Mouse (Mus musculus) urinary bladder, postnatal 25 days (tissue): ENCODE data around the gene Dusp13.

Source experiments
- DNase-seq: peaks from one replicate; pipeline ENCODE4 v3.0.0; 2022; ENCODE audit warnings: low spot score

Gene Dusp13

DNA sequence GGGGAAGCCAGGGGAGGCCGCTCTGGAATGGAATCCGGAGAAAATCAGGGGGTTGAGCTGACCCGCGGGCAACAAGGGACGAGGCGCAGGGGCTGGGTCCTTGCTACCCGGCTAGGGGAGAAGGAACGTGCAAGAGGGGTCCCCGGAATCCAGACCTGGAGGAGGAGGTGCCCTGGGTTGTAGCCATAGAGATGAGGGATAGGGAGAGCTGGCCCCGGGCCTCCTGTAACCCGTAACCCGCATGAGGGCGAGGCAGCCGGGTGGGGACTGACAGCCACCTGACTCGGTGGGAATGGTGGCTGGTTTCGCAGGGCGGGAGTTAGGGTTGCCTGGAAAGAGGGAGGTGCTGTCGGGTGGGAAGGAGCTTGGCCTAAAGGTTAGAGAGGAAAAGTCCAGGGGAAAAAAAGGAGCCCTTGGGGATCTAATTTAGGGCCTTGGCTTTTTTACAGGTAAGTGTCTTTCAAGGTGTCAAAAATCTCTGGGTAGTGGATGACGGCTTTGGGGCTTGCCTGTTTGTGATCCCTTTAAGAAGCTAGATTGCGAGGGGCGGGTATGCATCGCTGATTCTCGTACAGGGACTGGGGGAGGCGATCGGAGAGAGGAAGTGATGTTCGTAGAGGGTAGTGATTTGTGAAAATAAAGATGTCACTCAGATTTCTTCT lies at the start of gene Dusp13:
Dusp13 (minus strand) TSS at position 301 of the 662 bp plus-strand sequence.
- peak; percentile 43 for DNase-seq

- no peak for DNase-seq
Measured at GRCm38 (mm10) chr14:21800641-21801040, 49.7 kb upstream of the Dusp13 start.

- DNase-seq, result no peak
Measured at GRCm38 (mm10) chr14:21792250-21792649, 41.3 kb upstream of the Dusp13 start.

DNA sequence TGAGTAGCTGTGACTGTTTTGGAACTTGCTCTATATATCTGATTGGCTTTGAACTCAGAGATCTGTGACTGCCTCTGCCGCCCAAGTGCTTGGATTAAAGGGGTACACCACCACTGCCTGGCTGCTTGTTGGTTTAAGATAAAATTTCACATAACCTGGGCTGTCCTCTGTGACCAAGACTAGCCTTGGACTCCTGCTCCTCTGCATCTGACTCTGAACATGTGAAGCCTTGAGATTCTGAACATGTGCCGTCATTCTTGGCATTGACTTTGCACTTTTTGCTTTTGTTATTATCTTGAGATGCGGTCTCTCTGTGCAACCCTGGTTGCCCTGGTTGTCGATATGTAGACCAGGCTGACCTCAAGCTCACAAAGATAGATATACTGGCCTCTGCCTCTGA lies 40.7 kb upstream of the Dusp13 start:
- DNase-seq, result no peak

DNA sequence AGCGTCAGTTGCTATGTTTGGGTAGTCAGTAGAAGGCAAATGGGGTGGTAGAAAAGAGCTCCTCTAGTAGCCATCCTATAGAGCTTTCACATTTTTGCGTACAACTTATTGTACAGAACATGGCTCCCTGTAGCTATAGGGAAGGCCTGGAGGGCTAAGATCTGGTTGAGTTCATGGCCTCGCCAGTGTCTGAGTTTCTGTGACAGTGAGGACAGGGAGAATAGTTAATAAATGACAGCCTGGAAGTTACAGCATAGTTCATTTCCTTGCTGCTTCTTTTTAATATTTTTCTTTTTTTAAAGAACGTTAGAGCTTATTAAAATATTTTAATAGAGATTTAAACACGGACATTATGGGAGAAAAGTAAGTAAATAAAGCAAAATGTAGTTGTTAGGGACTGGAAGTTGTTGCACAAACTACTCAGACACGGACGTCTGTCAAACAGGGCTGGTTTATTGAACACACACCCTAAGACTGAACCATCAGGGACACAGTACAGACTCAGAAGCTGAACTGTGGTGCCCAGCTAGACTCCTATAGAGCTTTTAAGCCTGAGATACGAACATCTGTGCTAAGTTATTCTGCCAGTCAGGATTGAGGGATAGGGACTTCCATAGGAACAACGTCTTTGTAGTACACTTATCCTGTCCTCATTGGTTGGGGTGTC lies 39.7 kb upstream of the Dusp13 start:
- DNase-seq, result no peak

GRCm38 (mm10) chr14:21788121-21788520 lies 37.1 kb upstream of the Dusp13 start:
- no peak for DNase-seq

GRCm38 (mm10) chr14:21787374-21787773 lies 36.4 kb upstream of the Dusp13 start:
- no peak for DNase-seq

- no peak for DNase-seq
Measured at GRCm38 (mm10) chr14:21786500-21786899, 35.5 kb upstream of the Dusp13 start.

DNA sequence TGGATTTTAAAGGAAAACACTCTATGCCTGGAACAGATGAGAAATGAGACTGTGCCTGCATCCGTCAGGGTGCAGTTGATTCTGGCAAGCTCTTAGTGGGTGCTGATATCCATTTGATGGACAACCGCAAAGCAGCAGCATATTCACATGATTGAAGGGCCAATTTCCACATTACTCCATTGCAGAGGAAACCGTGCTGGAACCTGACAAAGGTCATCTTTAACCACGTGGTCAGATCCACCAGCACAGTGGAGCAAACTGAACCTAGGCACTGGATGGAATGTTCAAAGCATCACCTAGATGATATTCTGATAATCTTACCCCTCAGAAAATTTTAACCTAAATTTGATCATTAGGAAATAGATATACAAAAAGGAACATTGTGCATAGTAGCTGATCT lies 25.2 kb upstream of the Dusp13 start:
- DNase-seq, result no peak

DNA sequence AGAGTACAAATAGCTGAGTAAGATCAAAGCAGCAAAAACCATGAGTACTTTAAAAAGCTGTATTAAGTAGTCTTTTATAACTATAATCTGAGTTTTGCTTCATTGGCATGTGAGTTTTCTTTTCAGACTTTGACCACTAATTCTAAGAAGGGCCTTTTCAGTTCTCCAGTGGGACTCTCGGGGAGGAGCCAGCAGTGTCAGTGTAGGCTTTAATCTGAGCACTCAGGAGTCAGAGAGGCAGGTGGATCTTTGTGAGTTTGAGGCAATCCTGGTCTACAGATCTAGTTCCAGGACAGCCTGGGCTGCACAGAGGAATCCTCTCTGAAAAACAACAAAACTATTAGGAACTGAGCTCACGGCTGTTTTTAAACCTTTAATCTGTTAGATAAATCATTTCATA lies 23.0 kb upstream of the Dusp13 start:
- DNase-seq, result no peak

- no peak for DNase-seq
Measured at GRCm38 (mm10) chr14:21772506-21773281, 21.7 kb upstream of the Dusp13 start.

- DNase-seq, result no peak
Measured at GRCm38 (mm10) chr14:21766398-21766958, 15.5 kb upstream of the Dusp13 start.

- DNase-seq, result no peak
Measured at GRCm38 (mm10) chr14:21765754-21766397, 14.9 kb upstream of the Dusp13 start.

DNA sequence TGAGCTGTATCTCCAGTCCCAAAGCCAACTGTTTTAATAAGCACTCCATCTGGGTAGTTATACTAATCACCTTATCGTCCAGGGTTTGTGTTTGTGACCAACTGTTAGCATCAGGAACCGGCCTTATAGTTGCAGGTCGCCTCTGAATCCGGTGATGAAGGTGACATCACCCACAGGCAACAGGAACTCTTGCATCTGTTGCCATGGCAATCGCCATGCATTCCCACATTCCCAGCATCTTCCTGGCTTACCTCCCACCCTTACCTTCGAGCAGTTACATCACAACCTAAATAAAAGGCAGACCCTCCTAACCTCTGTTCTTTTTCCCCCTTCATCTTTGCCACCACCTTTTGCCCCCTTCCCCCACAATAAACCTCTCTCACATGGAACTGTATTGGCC lies 13.7 kb upstream of the Dusp13 start:
- DNase-seq, result no peak

DNA sequence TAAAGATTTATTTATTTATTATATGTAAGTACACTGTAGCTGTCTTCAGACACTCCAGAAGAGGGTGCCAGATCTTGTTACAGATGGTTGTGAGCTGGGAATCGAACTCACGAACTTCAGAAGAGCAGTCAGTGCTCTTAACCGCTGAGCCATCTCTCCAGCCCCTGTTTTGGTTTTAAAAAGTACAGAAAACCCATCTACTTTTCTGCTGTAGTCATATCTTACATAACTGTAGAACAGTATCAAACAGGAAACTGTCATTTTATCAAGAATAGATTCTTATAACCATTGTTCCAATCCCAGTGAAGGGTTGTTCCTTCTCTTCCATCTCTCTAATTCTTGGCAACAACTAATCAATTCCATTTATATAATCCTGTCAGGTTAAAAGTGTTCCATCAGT lies 12.8 kb upstream of the Dusp13 start:
- no peak for DNase-seq

GRCm38 (mm10) chr14:21761560-21761959 lies 10.6 kb upstream of the Dusp13 start:
- DNase-seq, result no peak

DNA sequence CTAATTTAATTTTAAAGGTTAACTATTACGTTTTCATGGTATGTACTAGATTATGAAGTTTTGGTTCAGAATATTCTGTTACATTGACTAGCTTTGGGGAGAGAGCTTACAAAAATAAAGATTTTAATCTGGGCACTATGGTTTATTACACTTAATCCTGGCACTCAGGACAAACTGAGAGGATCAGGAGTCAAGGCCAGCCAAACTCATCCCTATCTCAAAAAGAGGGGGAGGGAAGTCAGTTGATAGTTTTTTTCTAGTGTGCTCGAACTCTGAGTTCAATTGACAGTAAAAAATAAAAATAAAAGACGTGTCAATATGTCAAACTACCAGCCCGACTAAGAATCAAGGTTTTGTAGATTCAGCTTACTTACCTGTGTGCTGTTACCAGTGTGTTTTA lies 2.4 kb upstream of the Dusp13 start:
- DNase-seq, result no peak

- no peak for DNase-seq
Measured at GRCm38 (mm10) chr14:21752411-21752810, 1.4 kb upstream of the Dusp13 start.

GRCm38 (mm10) chr14:21750008-21750880 lies 737 bp downstream of the Dusp13 start, which contains the start of gene Samd8:
TSS of gene Samd8 (plus strand) at chr14:21750531.
- DNase-seq, result peak; percentile 79

- DNase-seq, result peak; percentile 38
Measured at GRCm38 (mm10) chr14:21748142-21748870, 2.7 kb downstream of the Dusp13 start.
